Mouse (Mus musculus): ENCODE data around the gene Sycp1. TPM values are rescaled to one million over a fixed set of nuclear protein-coding genes. Genes with fewer than 3 reads are reported as not detected.

Gene Sycp1
- total RNA-seq (2021) = not detected
- long read RNA-seq, experiment 1 = 0 reads
- long read RNA-seq, experiment 2 = 0 reads

DNA sequence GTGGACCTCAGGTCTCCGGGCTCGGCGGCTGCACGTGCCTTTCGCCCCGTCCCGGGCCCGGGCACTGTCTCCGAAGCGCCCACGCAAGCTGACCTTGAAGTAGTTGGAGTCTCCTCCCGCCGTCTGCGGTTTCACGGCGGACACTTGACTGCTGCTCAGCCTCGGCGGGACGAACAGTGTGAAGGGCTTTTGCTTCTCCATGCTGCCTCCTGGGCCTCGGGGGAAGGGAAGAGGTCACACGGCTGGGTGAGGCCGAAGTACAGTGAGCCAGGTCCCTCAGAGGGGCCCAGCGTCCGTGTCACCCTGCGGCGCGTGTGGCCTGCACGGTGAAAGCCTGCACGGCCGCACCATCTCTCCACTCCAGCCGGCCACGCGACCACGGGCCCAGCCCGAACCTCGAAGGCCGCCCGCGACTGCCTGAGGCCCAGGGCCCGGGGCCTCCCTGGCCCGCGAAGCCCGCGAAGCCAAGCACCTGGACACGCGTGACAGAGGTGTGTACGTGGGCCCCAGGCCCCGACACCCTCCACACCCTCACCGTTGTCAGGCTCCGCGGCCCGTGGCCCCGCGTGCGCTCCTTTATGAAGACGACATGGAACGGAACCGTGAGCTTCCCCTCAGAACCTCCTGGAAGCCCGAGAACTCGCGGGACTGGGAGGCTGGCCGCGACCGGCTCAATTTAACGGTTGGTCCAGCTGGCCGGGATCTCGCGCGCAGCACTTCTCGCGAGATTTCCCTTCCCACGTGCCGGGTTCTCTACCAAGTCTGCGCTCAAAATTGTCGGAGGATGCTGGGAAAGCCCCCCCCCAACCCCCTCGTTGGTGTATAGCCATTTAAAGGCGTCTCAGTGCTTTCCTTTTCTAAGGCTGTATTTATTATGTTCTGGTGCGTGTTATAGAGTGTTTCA lies at the start of gene Sycp1:
TSS of gene Sycp1 (minus strand) at position 650 of the 904 bp plus-strand sequence.
- no peak for DNase-seq (ENCODE audit: low spot score in 2 of 2)

DNA sequence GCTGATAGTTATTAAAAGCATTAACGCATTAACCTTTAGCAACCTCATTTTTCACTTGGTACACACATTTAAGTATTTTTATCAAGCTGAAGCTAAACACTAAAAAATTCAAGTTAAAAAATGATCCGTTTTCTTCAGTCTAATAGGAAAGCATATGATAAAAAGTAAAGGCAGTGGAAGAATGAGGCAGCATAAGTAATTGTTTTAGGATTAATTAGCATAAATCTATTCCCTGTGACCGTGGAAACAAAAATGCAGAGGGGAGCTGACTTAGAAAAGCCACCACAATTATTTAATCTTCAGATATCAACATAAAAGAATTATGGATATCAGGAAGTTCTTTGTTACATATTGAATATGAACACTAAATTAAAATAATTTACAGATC lies 44.4 kb upstream of the Sycp1 start:
- no peak for DNase-seq (ENCODE audit: low spot score in 2 of 2)

DNA sequence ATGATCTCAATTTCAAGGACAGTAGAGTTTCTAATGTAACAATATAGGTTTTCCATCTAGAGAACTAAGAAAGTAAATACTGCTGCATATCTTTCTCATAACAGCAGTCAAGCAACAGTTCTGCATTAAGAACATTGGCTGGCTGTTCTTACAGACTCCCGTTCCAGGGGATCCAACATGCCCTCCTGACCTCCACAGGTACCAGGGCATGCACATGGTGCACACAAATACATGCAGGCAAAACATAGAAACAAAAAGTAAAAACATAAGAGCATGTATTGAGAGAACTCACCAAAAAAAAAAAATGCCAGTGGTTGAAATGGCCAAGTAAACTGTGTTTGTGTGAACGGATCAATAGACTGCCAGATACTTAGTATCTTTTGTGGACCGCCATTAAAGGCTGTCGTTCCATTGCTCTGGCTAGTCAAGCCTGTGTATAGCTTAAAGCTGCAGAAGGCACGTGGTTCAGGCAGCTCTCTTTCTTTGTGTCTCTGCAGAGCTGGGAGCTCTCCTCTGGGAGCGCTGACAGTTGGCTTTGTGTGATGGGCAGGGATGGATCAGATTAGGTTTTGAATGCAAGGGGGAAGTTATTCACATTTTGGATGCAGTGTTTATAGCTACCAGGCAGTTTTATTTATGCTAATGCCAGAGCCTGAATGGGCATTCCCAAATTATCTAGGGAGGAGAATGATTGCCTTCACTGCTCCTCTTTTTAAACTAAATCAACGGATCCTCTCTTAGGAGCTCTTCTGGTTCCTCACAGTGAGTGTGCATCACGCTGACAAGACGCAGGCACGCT lies 43.8 kb upstream of the Sycp1 start:
- peak in 1 of 2 experiments; percentile 31 for DNase-seq (ENCODE audit: low spot score in 2 of 2)

DNA sequence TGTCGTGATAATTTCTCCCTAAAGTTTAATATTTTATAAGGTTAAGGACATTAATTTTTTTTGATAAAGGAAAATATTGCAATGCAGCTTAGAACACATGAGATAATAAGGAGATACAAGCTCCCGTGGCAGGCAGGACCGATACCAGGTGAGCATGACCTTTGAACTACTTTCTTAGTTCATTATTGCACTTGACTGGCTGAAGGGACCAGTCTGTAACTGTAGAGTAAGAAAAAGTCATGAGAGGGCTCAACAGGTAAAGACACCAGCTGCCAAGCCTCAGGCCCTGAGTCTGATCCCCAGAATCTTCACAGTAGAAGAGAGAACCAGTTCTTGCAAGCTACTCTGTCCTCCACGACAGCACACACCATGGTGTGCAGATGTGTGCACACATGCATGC lies 41.0 kb upstream of the Sycp1 start:
- DNase-seq (ENCODE audit: low spot score in 2 of 2) = no peak

DNA sequence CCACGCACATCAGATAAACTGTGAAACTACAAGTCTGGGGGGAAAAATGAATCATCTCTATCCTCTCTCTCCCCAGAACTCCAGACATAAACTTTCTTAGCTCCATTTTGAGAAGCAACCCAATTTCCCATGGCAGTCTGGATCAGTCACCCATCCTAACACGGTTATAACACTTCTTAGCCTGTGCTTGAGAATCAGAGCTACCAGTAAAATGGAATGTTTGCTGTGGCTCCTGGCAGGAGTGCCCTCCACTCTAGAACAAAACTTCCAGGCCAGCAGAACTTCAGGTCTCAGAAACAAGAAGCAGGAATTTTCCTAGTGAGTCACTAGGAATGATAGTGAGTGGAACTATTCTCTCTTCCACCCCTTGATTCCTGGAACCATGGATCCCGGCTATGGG lies 34.6 kb upstream of the Sycp1 start:
- DNase-seq (ENCODE audit: low spot score in 2 of 2) = no peak

DNA sequence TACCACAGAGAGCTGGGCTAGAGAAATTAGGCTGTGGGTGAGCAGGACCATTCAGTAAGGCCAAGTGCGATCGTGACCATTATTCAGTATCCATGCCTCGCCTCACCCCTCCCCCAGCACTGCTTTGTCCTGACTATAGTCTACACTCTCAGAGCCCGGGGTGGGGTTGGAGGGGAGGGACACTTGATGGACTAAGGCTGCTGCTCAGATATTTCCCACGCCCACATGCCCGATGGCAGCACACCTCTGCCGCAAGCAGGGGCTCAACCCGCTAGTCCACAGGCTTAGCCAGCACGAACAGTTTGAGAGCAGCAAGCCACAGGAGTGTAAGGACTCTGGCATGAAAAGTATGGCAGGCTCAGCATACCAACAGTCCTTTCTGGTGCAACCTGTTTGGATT lies 34.2 kb upstream of the Sycp1 start:
- DNase-seq (ENCODE audit: low spot score in 2 of 2) = no peak

DNA sequence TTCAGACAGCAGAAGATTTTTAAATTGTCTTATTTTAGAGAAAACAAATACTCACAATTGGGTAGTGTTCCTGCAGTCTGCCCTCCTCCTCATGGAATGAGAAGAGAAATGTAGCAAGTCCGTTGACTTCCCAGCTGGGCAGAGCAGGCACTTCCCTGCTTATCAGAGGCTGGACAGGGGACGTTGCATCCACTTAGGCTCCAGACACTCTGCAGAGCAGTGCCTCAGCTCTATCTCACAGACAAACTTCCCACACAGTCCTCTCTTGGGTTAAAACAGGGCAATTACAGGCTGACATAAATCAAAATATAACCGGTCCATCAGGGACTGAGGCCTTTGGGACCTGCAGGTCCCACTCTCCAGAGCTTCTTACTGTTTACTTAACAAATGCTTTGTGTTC lies 28.1 kb upstream of the Sycp1 start, which contains the start of gene Nr1h5:
TSS of gene Nr1h5 (minus strand) at position 101 of the 400 bp plus-strand sequence.
- DNase-seq (ENCODE audit: low spot score in 2 of 2) = no peak

DNA sequence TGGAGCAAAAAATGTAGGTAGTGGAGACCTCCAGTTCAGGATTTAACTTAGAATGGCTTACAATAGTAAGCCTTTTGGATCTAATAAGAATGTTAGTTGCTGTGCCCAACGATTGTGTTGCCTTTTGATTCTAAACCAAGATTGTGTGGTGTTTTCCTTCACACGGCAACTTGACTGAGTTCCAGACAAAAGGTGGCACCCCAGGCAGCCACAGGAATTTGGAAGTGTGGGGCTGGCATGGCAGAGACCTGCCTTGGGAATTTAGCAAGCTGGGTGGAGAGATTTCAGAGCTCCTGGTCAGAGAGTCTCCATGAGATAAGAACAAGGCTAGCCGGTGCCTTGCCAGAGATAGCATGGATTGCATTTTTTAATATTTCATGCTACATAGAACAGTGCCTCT lies 19.7 kb upstream of the Sycp1 start:
- DNase-seq (ENCODE audit: low spot score in 2 of 2) = no peak

DNA sequence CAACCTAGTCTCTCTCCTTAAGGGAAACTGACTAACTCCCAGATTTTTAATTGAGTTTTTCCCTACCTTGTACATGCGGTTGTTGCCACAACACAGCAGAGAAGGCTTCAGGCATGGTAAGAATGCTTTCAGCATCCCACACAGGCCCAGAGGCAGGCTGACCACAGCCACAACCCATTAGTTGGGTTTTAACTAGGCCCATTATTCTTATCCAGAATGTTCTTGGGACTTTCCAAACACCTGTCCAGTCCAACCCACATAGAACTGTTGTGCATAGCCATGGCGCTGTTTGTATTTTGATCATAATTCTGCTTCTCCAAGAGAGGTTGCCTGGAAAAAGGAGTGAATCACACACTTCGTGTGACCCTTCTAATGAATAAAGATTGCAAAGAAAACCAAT lies 19.2 kb upstream of the Sycp1 start:
- DNase-seq (ENCODE audit: low spot score in 2 of 2) = no peak

DNA sequence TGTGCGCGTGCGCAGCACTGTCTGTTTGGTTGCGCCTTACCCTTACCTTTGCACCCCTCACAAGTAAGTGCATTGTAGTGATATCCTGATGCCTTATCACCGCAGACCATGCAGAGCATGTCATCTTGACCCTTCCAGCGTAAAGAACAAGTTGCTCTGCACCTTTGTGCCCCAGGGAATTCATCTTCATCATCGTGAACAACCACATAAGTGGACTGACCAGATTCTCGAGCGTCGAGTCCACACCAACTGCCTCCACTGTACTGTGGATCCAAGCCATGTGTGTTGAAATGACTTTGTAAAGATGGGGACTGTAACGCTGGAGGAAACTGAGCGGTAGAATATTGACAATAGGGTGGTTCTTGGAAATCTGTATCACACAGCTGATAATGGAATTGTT lies 18.6 kb upstream of the Sycp1 start:
- no peak for DNase-seq (ENCODE audit: low spot score in 2 of 2)

DNA sequence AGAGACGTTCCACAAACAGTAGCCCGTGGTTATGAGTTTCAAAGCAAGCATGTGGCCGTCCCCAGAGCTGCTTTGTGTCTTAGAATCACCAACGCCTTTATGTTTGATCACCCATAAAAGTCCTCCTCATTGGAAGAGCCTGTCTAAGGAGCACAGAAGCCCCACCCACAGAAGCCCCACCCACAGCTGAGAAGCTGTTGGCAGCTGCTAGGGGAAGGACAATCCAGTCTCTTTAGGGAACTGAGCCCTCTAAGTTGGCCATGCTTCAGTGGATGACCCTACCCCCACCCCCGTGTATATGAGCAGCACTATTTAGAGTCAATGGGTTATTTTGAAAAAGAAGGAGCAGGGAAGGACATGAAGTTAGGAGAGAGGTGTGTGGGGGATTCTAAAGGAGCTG lies 11.0 kb upstream of the Sycp1 start:
- DNase-seq (ENCODE audit: low spot score in 2 of 2) = no peak

DNA sequence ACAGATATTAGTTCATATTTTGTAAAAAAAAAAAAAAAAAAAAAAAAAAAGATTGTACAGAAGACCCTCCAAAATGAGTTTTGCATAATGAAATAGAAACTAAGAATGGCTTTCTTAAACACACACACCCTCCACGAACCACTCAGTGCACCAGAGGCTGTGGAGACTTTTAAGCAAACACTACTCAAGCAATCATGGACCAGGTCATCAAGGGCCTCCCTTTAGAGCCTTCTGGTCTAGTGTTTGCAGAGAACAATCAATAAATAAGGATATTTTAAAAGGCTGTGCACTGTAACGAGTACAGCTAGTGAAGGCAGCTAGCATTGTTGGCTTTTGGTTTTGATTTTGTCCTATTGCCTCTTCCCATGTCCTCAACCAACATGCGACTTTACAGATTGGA lies 10.4 kb upstream of the Sycp1 start:
- no peak for DNase-seq (ENCODE audit: low spot score in 2 of 2)

DNA sequence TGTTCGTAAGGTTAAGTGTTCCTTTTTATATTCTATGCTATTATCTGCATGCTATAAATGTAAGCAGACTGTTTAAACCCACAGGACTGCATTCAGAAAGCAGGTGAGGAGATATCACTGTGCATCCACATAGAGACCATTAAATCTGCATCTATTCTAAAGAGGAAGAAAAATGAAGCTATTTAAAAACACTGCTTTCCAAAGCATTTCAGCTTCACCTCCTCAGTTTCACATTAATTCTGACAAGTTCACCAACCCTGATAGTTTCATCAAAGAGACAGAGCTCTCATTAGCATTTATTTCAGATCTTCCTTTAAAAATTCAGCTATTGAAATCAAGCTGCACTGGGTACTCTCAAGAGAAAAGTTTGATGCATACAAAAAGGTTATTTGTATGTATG lies 2.2 kb upstream of the Sycp1 start:
- DNase-seq (ENCODE audit: low spot score in 2 of 2) = no peak

DNA sequence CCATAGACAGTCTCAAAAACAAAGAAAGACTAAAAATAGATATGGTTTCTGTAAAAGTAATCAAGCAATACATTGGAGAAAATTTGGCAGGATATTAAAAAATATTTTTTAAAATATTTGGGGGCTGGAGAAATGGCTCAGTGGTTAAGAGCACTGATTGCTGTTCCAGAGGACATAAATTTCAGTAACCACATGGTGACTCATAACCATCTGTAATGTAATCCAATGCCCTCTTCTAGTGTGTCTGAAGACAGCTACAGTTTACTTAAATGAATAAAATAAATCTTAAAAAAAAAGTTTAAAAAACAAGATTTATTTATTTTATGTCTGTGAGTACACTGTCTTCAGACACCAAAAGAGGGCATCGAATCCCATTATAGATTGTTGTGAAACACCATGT lies 36.8 kb downstream of the Sycp1 start:
- DNase-seq (ENCODE audit: low spot score in 2 of 2) = no peak

DNA sequence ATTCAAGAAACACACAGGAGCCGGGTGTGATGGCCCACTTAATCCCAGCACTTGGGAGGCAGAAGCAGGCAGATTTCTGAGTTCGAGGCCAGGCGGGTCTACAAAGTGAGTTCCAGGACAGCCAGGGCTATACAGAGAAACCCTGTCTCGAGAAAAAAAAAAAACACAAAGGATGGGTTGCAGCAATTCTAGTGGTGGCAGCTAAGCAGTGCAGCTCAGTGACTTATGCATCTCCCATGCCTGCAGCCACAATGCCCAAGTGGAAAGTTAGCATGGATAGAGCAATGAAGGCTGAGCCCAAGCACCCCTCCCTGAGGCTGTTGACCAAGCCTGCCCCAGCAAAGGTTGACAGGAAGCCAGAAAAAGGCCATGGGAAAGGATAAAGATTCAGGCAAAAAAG lies 55.4 kb downstream of the Sycp1 start:
- DNase-seq (ENCODE audit: low spot score in 2 of 2) = no peak

DNA sequence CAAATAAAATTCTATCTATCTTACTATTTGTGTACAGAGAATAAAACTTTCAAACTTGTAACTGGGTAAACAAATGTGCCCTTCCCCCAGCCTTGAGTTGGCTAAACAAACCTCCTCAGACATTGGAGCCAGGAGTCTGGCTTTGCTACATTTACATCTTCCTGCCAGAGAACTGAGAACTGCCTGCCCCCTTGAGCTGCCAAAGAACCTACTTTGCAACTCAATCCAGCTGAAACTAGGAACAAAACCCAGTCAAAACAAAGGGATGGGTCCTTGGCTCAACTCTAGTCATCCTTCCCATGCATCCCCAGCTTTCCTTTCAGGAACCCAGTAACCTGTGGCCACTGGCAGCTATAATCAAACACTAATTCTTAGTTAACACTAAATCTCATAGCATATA lies 87.2 kb downstream of the Sycp1 start:
- no peak for DNase-seq (ENCODE audit: low spot score in 2 of 2)

DNA sequence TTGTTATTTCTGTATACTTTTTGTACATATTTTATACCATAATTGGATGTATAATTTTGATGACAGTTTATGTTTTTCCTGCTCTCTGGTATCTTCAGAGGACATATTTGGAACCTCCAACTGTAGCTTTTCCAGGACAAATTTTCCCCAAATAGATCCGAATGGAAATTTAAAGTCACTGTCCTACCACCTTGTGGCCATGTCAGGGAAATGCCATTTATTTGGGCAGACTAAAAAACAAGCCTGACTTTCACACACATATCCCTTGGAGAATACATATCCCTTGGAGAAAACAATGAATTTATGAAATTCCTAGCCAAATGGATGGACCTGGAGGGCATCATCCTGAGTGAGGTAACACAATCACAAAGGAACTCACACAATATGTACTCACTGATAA lies 93.5 kb downstream of the Sycp1 start:
- DNase-seq (ENCODE audit: low spot score in 2 of 2) = no peak

DNA sequence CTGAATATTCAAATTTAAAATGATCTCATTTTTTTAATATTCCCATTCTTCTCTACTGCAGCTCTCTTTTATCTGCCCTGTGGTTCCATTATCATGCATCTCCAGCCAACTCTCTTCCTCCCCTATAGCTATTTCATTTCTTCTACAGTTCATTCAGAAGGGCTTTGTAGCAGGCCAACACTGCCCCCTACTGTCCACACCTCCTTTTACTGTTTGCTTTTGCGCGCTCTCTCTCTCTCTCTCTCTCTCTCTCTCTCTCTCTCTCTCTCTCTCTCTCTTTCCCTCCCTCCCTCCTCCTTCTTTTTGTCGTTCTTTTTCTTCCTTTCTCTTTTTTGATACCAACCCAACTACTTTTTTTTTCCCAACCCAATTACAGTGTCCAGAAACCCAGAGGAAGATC lies 132.0 kb downstream of the Sycp1 start:
- DNase-seq (ENCODE audit: low spot score in 2 of 2) = peak; percentile 70 to 74

DNA sequence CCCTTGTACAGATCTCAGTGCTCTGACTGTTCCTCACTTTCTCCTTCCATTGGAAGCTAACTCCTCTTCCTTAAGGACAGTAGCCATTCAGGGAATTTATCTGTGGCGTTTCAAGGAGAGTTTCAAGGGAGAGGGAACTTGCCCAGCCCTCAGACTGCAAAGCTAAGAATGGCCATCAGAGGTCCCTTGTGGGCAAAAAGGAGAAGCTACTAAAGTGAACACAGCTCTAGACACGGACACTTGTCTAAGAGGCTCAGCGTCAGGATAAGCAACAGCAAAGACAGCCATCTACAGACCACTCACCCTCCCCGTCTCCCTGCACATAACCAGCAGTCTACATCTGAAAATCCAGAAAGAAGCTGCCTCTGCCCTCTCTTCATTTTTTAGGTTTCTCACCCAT lies 148.5 kb downstream of the Sycp1 start:
- DNase-seq (ENCODE audit: low spot score in 2 of 2) = no peak

DNA sequence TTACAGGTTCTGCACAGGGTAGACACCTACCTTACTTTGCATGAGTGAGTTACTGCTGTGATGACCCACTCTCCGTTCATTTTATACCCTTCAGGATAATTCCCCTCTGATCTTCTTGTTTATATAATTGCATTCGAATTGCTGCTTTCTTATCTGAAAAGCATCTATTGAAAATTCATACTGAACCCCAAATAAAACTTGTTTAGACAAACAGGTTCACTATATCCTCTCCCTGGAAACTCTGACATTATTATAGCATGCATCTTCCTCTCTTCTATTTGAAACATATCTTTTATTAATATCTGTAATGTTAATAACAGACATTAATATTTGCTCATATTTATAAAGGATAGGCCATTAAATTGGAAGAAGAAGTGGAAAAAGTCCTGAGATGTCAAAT lies 153.3 kb downstream of the Sycp1 start, which contains the start of gene Tshb:
TSS of gene Tshb (minus strand) at position 101 of the 400 bp plus-strand sequence.
- DNase-seq (ENCODE audit: low spot score in 2 of 2) = no peak

DNA sequence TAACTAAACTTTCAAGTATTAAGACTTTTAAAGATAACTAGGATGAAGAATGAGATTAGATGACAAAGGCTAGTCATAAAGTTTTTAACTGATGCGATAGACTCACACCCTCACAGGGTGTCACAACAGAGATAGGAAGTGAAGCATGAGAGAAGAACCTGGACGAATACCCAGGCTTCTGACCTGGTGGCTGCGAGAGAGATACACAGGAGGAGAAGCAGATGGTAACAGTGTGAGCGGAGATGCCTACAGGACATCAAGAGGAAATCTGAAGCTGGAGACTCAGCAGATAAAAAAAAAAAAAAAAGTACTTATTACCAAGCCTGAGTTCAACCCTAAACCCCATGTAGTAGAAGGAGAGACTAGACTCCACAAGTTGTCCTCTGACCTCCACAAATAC lies 162.9 kb downstream of the Sycp1 start:
- no peak for DNase-seq (ENCODE audit: low spot score in 2 of 2)
